Mouse (Mus musculus) lung, postnatal 0 days (tissue): ENCODE measurements around the gene Gngt1. TPM values are rescaled to one million over a fixed set of nuclear protein-coding genes. Genes with fewer than 3 reads are reported as not detected.
A peak's percentile ranks its signal among the peaks of the same experiment; 100 is the strongest.

ENCODE experiments used
- ATAC-seq: fragments of 200-750 bp; cut with Nextera tagmentation; 2 replicates; pipeline ENCODE4 v1.8.0; 2017; ENCODE audit warnings: moderate library complexity
- DNase-seq: peaks from one replicate; pipeline ENCODE4 v3.0.0-alpha.2; 2016; ENCODE audit warnings: low spot score
- H3K27ac ChIP-seq: fragments of 300-500 bp; sonication (generic); 2 replicates; pipeline ENCODE4 v1.5.1; 2014; ENCODE audit warnings: antibody characterized with exemption, mild to moderate bottlenecking, low read length, mixed read lengths
- H3K27me3 ChIP-seq: fragments of 300-500 bp; sonication (generic); replicated peaks from 2 replicates; pipeline ENCODE4 v1.6.1; 2014; ENCODE audit warnings: low read length, mixed read lengths; ENCODE audit not compliant: insufficient read depth
- H3K36me3 ChIP-seq: fragments of 300-500 bp; sonication (generic); 2 replicates; pipeline ENCODE4 v1.6.1; 2014; ENCODE audit warnings: low read length, mixed read lengths; ENCODE audit not compliant: insufficient read depth
- H3K4me1 ChIP-seq: fragments of 300-500 bp; sonication (generic); 2 replicates; pipeline ENCODE4 v1.6.1; 2014; ENCODE audit warnings: antibody characterized with exemption, low read depth, low read length, mixed read lengths; ENCODE audit not compliant: insufficient read depth
- H3K4me2 ChIP-seq: fragments of 300-500 bp; sonication (generic); replicated peaks from 2 replicates; pipeline ENCODE4 v1.6.1; 2014; ENCODE audit warnings: low read depth, mild to moderate bottlenecking, low read length, moderate library complexity, mixed read lengths
- H3K4me3 ChIP-seq: fragments of 300-500 bp; sonication (generic); 2 replicates; pipeline ENCODE4 v1.5.1; 2014; ENCODE audit warnings: low read depth, low read length
- H3K9ac ChIP-seq: fragments of 300-500 bp; sonication (generic); replicated peaks from 2 replicates; pipeline ENCODE4 v1.6.1; 2014; ENCODE audit warnings: low read depth, mild to moderate bottlenecking
- H3K9me3 ChIP-seq: fragments of 300-500 bp; sonication (generic); 2 replicates; pipeline ENCODE4 v1.6.1; 2016; ENCODE audit warnings: low read length, mixed read lengths
- CTCF ChIP-seq: IDR thresholded peaks from 2 replicates; pipeline ENCODE4 v1.5.1; 2016; ENCODE audit warnings: antibody characterized with exemption, mild to moderate bottlenecking
- EP300 ChIP-seq: IDR thresholded peaks from 2 replicates; pipeline ENCODE4 v1.6.1; 2016; ENCODE audit warnings: antibody characterized with exemption, mild to moderate bottlenecking, control low read depth
- WGBS: fragments of 180-500 bp; shearing (Covaris S2); extraction: QIAGEN DNeasy Blood & Tissue Kit; methylation state at CpG from one replicate; pipeline ENCODE4 v1.1.7; 2014; 5-methylcytosine and 5-hydroxymethylcytosine counted together
- polyA plus RNA-seq: library from polyadenylated mRNA; unstranded; fragments of >200 nt; fragmentation: Nextera tagmentation; extraction: Ambion mirVana; gene quantifications from 2 replicates; pipeline ENCODE4 v1.2.1, GENCODE M21; 2015

Gene Gngt1
- polyA plus RNA-seq, 1 experiment from 2014 or later: not detected

DNA sequence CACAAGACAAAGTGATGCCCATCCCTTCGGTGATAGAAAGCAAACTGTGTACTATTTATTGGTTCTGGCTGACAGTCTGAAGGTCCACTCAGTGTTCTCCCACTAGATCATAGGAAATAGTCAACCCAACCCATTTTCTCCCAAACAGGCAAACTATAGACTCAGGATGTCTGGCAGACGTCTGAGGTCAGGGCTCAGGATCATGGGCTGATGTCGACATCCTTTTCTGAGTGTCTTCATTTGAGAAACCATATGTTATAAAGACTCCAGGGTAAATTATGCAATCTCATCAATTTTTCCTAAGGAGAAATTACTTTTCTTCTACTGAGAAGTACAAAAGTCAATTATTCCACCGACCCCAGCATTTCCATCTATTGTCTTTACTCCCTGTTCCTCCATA lies 4.5 kb downstream of the Gngt1 start:
- peak; percentile 70 for ATAC-seq
- Histone ChIP-seq H3K36me3 (no peaks in the 10 kb centered on the region), H3K4me1 (peaks cover 5% of the 10 kb centered on the region; the same call in 1 of the 2 replicates), H3K4me2 (no peak overlapping the region), H3K4me3 (no peak overlapping the region), H3K27me3 (no peaks in the 10 kb centered on the region), H3K9ac (no peak overlapping the region), H3K27ac (no peak overlapping the region), H3K9me3 (no peaks in the 10 kb centered on the region)
- DNase-seq: peak; percentile 60
- 43% methylated on average over 4 of the region's 4 CpGs for WGBS
- TF ChIP-seq EP300 (peak; percentile 43; the same call in 1 of the 2 replicates), CTCF (no peak)

DNA sequence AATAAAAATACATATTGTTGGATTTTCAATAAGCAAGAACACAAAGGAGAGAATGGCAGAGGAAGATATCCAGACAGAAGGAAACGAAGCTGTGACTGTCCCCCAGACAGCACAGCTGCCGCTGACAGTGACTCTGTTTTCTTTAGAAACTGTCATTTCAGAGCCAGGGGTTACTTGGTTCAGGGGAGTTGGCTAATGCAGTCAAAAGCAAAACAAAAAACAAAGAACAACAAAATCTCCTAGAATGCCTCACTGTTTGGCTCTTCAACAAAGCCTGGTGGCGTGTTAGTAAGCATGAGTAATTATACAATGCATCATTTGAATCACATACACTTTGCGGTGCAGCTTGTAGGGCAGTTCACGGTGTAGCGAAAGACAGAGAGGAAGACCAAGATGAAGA lies 5.7 kb downstream of the Gngt1 start:
- Histone ChIP-seq H3K4me2 (no peak overlapping the region), H3K27me3 (no peaks in the 10 kb centered on the region), H3K4me1 (peaks cover 5% of the 10 kb centered on the region; the same call in 1 of the 2 replicates), H3K9me3 (no peaks in the 10 kb centered on the region), H3K27ac (no peak overlapping the region), H3K36me3 (no peaks in the 10 kb centered on the region), H3K4me3 (no peak overlapping the region), H3K9ac (no peak overlapping the region)
- no peak for ATAC-seq
- no peak for TF ChIP-seq CTCF
- TF ChIP-seq EP300: no peak
- 47% methylated on average over 6 of the region's 6 CpGs for WGBS
- peak; percentile 64 for DNase-seq

DNA sequence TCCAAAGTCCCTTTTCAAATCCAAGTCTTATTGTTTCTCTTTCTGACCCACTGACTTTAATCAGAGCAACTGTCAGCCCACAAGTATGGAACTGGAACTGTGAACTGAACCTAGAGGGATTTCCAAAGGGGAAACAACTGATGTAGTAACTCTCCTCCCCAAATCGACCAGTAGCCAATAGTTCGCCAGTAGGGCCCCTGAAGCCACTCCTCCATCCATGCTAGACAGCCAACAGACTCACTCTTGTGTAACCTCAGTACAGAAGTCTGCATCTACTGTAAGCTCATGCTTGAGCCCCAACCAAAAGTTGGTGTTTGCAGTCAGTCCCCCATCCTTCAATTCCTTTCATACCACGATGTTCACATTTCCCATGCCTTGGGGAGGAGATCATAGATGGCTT lies 7.1 kb downstream of the Gngt1 start:
- H3K27ac ChIP-seq: no peak overlapping the region
- H3K9me3 ChIP-seq: no peaks in the 10 kb centered on the region
- WGBS: 72% methylated on average over 3 of the region's 3 CpGs
- no peaks in the 10 kb centered on the region for H3K27me3 ChIP-seq
- TF ChIP-seq EP300 (no peak), CTCF (no peak)
- no peaks in the 10 kb centered on the region for H3K36me3 ChIP-seq
- peak; percentile 42 for DNase-seq
- no peak overlapping the region for H3K9ac ChIP-seq
- H3K4me3 ChIP-seq: no peak overlapping the region
- no peak overlapping the region for H3K4me2 ChIP-seq
- peaks cover 5% of the 10 kb centered on the region; the same call in 1 of the 2 replicates for H3K4me1 ChIP-seq
- ATAC-seq: no peak

DNA sequence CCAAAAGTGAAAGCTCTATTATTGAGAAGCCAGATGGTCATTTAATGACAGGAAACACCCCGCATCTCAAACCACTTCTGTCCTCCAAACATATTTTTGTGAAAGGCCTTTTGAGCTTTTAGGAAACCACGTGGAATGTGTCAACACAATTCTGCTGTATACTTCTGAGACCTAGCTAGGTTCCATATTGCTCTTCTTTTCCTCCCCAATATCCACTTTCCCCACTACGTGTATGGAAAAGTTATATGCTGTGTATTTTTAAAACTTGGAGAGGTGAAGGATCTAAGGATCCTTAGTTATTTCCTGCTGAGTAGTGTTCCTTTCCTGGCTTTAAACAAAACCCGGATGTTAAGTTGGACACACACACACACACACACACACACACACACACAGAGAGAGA lies 9.9 kb downstream of the Gngt1 start:
- Histone ChIP-seq H3K4me2 (peak overlapping the region; percentile 76), H3K4me1 (peaks cover 10% of the 10 kb centered on the region; the same call in 1 of the 2 replicates), H3K27ac (peak overlapping the region; percentile 84), H3K27me3 (no peaks in the 10 kb centered on the region), H3K9ac (0 out of 2 replicates have a peak overlapping the region, but pooled peaks have one; percentile 13), H3K36me3 (no peaks in the 10 kb centered on the region), H3K4me3 (peak overlapping the region; percentile 60; the same call in 1 of the 2 replicates), H3K9me3 (no peaks in the 10 kb centered on the region)
- ATAC-seq: peak; percentile 61
- peak; percentile 71 for DNase-seq
- WGBS: 6% methylated on average over 4 of the region's 4 CpGs
- peak; percentile 40; the same call in 1 of the 2 replicates for TF ChIP-seq EP300
- TF ChIP-seq CTCF: no peak

DNA sequence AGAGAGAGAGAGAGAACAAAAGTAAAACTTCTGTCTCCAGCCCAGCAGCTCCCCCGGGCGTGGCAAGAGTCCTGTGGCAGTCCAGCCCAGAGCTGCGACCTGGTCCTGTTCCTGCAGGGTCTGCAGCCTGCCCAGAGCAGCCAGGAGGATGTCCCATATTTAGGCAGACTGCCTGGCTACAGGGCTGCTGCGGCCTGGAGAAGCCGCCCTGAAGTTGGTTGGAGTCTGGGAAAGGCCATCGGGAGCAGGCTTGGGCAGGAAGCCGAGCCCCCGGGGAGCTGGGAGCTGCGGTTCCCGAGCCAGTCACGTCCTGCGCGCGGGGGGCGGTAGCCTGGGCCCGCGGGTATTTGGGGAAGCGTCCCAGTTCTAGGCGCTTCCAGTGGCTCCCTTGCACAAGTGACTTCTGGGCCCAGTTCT lies 10.3 kb downstream of the Gngt1 start, which contains the start of gene Gng11:
Gene Gng11, plus strand, starts transcription at position 15 of the 417 bp plus-strand sequence.
- peak within 1 kb of the TSS; percentile 63 for H3K9ac ChIP-seq
- H3K27ac ChIP-seq: peak within 1 kb of the TSS; percentile 84
- peak within 1 kb of the TSS; percentile 60 for H3K4me3 ChIP-seq
- DNase-seq (peak; percentile 78), ATAC-seq (peak; percentile 90)
- H3K36me3 ChIP-seq: no peaks in the 10 kb centered on the region
- H3K9me3 ChIP-seq: no peaks in the 10 kb centered on the region
- no peaks in the 10 kb centered on the region for H3K27me3 ChIP-seq
- H3K4me2 ChIP-seq: peak within 1 kb of the TSS; percentile 76
- TF ChIP-seq EP300 (no peak), CTCF (peak; percentile 22)
- WGBS: 4% methylated on average over 18 of the region's 19 CpGs
- peaks cover 10% of the 10 kb centered on the region; the same call in 1 of the 2 replicates for H3K4me1 ChIP-seq

DNA sequence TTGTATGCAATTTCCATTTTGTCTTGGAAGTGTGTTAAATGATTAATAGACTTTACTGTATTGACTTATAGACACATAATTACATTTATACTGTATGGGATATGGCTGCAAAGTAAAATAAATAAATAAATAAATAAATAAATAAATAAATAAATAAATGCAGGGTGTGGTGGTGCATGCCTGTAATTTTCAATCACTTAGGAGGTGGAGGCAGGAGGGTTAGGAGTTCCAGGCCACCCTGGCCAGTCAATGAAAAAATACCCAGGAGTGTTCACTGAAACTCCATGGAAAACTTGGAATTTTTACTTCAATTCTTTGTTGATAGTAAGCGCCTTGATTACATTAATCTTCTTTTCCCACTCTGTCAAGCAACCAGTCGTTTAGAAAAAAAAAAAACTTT lies 11.2 kb downstream of the Gngt1 start:
- Histone ChIP-seq H3K9ac (no peak overlapping the region), H3K27ac (no peak overlapping the region; the same call in 1 of the 2 replicates), H3K9me3 (no peaks in the 10 kb centered on the region), H3K4me1 (peaks cover 10% of the 10 kb centered on the region; the same call in 1 of the 2 replicates), H3K4me3 (peak overlapping the region; percentile 60), H3K36me3 (no peaks in the 10 kb centered on the region), H3K27me3 (no peaks in the 10 kb centered on the region), H3K4me2 (peak overlapping the region; percentile 76)
- DNase-seq: no peak
- no peak for ATAC-seq
- WGBS: 46% methylated on average over 2 of the region's 2 CpGs
- TF ChIP-seq EP300 (no peak), CTCF (no peak)
